Mouse (Mus musculus) regulatory T cell (primary cell): ENCODE data around the gene Fa2h.

Experiments used
- in situ Hi-C: fragments of 300-600 bp; cut with MboI, MseI; formaldehyde crosslinking; loops from one replicate; pipeline ENCODE4 v1.15.1; 2025; ENCODE audit warnings: high pct_unique_total_duplicates

Fa2h gene

GRCm38 (mm10) chr8:111299821-111300568 is 93.6 kb downstream of the Fa2h start, which contains the start of gene Rfwd3:
Rfwd3 (minus strand) TSS chr8:111300222.
- in situ Hi-C loops, result no loop called here

DNA sequence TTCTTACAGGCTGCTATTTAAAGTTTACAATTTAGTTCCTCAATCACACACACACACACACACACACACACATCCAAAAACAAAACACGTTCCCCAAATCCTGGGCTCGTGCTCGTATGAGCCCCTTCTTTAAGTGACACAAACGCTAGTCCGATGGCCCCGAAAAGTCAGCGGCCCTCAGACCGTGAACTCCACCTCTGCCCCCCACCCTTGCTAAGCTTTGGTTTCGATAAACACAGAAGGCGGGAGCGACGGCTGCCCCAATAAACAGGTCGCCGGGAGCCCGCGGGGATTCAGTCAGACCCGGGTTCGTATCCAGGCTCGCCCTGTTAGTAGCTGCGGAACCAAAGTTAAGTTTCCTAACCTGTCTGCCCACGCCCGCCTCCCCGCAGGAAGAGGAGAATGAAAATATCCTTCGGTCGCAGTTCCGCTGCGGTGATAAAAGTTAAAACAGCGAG is 94.2 kb downstream of the Fa2h start:
- in situ Hi-C loops, result no loop called here

- in situ Hi-C loops, result no loop called here
These were observed 95.6 kb downstream of the Fa2h start for GRCm38 (mm10) chr8:111298011-111298410.
